Mouse (Mus musculus) embryonic facial prominence, embryonic 15.5 days (tissue): ENCODE results near the gene Celf2. TPM values are rescaled to one million over a fixed set of nuclear protein-coding genes. Genes with fewer than 3 reads are reported as not detected.
A peak's percentile ranks its signal among the peaks of the same experiment; 100 is the strongest.

ENCODE experiments used
- ATAC-seq: fragments of 200-750 bp; cut with Nextera tagmentation; 2 replicates; pipeline ENCODE4 v1.8.0; 2017; ENCODE audit warnings: low read depth, moderate TSS enrichment; ENCODE audit not compliant: insufficient number of reproducible peaks, low FRiP score, low TSS enrichment
- H3K27ac ChIP-seq: fragments of 300-500 bp; sonication (generic); replicated peaks from 2 replicates; pipeline ENCODE4 v1.5.1; 2015; ENCODE audit warnings: mild to moderate bottlenecking, inconsistent platforms
- H3K27me3 ChIP-seq: fragments of 300-500 bp; sonication (generic); 2 replicates; pipeline ENCODE4 v1.6.1; 2015; ENCODE audit warnings: inconsistent platforms
- H3K36me3 ChIP-seq: fragments of 300-500 bp; sonication (generic); 2 replicates; pipeline ENCODE4 v1.6.1; 2015; ENCODE audit warnings: mild to moderate bottlenecking, inconsistent platforms
- H3K4me1 ChIP-seq: fragments of 300-500 bp; sonication (generic); 2 replicates; pipeline ENCODE4 v1.6.1; 2015; ENCODE audit warnings: inconsistent platforms
- H3K4me2 ChIP-seq: fragments of 300-500 bp; sonication (generic); replicated peaks from 2 replicates; pipeline ENCODE4 v1.6.1; 2015; ENCODE audit warnings: mild to moderate bottlenecking, inconsistent platforms
- H3K4me3 ChIP-seq: fragments of 300-500 bp; sonication (generic); replicated peaks from 2 replicates; pipeline ENCODE4 v1.5.1; 2015; ENCODE audit warnings: mild to moderate bottlenecking, inconsistent platforms
- H3K9ac ChIP-seq: fragments of 300-500 bp; sonication (generic); 2 replicates; pipeline ENCODE4 v1.6.1; 2015; ENCODE audit warnings: inconsistent platforms
- H3K9me3 ChIP-seq: fragments of 300-500 bp; sonication (generic); replicated peaks from 2 replicates; pipeline ENCODE4 v1.6.1; 2016; ENCODE audit warnings: inconsistent platforms
- WGBS: fragments of 180-500 bp; shearing (Covaris S2); methylation state at CpG from one replicate; pipeline ENCODE4 v1.1.7; 2015; 5-methylcytosine and 5-hydroxymethylcytosine counted together
- polyA plus RNA-seq: library from polyadenylated mRNA; unstranded; fragments of >200 nt; fragmentation: Nextera tagmentation; extraction: Ambion mirVana; gene quantifications from 2 replicates; pipeline ENCODE4 v1.2.1, GENCODE M21; 2015

Celf2 gene
- polyA plus RNA-seq, 1 experiment from 2014 or later, result 59.7 TPM

GRCm38 (mm10) chr2:7080086-7080485 is 429.3 kb downstream of the Celf2 start:
- Histone ChIP-seq H3K9me3 (0 out of 2 replicates have a peak, but pooled peaks cover 6% of the 10 kb centered on the region), H3K27me3 (no peaks in the 10 kb centered on the region), H3K4me1 (peaks cover 20% of the 10 kb centered on the region), H3K27ac (no peak overlapping the region), H3K4me3 (no peak overlapping the region), H3K9ac (no peak overlapping the region), H3K36me3 (no peaks in the 10 kb centered on the region), H3K4me2 (no peak overlapping the region)
- ATAC-seq, result no peak
- WGBS, result 68% methylated on average over 7 of the region's 7 CpGs

- WGBS, result 79% methylated on average over 2 of the region's 2 CpGs
- Histone ChIP-seq H3K36me3 (no peaks in the 10 kb centered on the region), H3K27ac (no peak overlapping the region), H3K4me2 (no peak overlapping the region), H3K27me3 (no peaks in the 10 kb centered on the region), H3K4me1 (peaks cover 20% of the 10 kb centered on the region), H3K4me3 (no peak overlapping the region), H3K9me3 (0 out of 2 replicates have a peak, but pooled peaks cover 9% of the 10 kb centered on the region), H3K9ac (no peak overlapping the region)
- no peak for ATAC-seq
These were observed 430.0 kb downstream of the Celf2 start for GRCm38 (mm10) chr2:7079390-7079789.

- 62% methylated on average over 3 of the region's 3 CpGs for WGBS
- ATAC-seq, result no peak
- H3K27ac ChIP-seq, result no peak overlapping the region
- H3K9ac ChIP-seq, result no peak overlapping the region
- H3K36me3 ChIP-seq, result no peaks in the 10 kb centered on the region
- H3K4me1 ChIP-seq, result no peaks in the 10 kb centered on the region
- H3K9me3 ChIP-seq, result 0 out of 2 replicates have a peak, but pooled peaks cover 9% of the 10 kb centered on the region
- no peak overlapping the region for H3K4me3 ChIP-seq
- H3K4me2 ChIP-seq, result no peak overlapping the region
- H3K27me3 ChIP-seq, result no peaks in the 10 kb centered on the region
These were observed 435.6 kb downstream of the Celf2 start for GRCm38 (mm10) chr2:7073730-7074129.

- 66% methylated on average over 5 of the region's 5 CpGs for WGBS
- no peaks in the 10 kb centered on the region for H3K36me3 ChIP-seq
- H3K4me1 ChIP-seq, result no peaks in the 10 kb centered on the region
- 0 out of 2 replicates have a peak, but pooled peaks cover 9% of the 10 kb centered on the region for H3K9me3 ChIP-seq
- no peak overlapping the region for H3K4me2 ChIP-seq
- ATAC-seq, result no peak
- no peak overlapping the region for H3K9ac ChIP-seq
- H3K27me3 ChIP-seq, result no peaks in the 10 kb centered on the region
- H3K27ac ChIP-seq, result no peak overlapping the region
- H3K4me3 ChIP-seq, result no peak overlapping the region
These were observed 436.8 kb downstream of the Celf2 start for GRCm38 (mm10) chr2:7072344-7073265.

- H3K4me3 ChIP-seq, result no peak overlapping the region
- H3K9ac ChIP-seq, result no peak overlapping the region
- no peak for ATAC-seq
- no peaks in the 10 kb centered on the region for H3K27me3 ChIP-seq
- 63% methylated on average over 3 of the region's 3 CpGs for WGBS
- H3K4me2 ChIP-seq, result no peak overlapping the region
- H3K4me1 ChIP-seq, result no peaks in the 10 kb centered on the region
- no peaks in the 10 kb centered on the region for H3K9me3 ChIP-seq
- no peak overlapping the region for H3K27ac ChIP-seq
- no peaks in the 10 kb centered on the region for H3K36me3 ChIP-seq
These were observed 439.9 kb downstream of the Celf2 start for GRCm38 (mm10) chr2:7069458-7069857.

- Histone ChIP-seq H3K9ac (no peak overlapping the region), H3K4me1 (peaks cover 9% of the 10 kb centered on the region), H3K9me3 (no peaks in the 10 kb centered on the region), H3K4me2 (no peak overlapping the region), H3K27me3 (no peaks in the 10 kb centered on the region), H3K27ac (no peak overlapping the region), H3K36me3 (no peaks in the 10 kb centered on the region), H3K4me3 (no peak overlapping the region)
- ATAC-seq, result no peak
- WGBS, result 87% methylated on average over 6 of the region's 6 CpGs
These were observed 441.1 kb downstream of the Celf2 start for GRCm38 (mm10) chr2:7068281-7068680.

GRCm38 (mm10) chr2:7063574-7064192 is 445.7 kb downstream of the Celf2 start:
- H3K9me3 ChIP-seq, result no peaks in the 10 kb centered on the region
- H3K36me3 ChIP-seq, result no peaks in the 10 kb centered on the region
- WGBS, result 31% methylated on average over 12 of the region's 12 CpGs
- H3K4me1 ChIP-seq, result peaks cover 12% of the 10 kb centered on the region
- H3K27ac ChIP-seq, result no peak overlapping the region
- H3K4me2 ChIP-seq, result peak overlapping the region; percentile 19; the same call in 1 of the 2 replicates
- no peaks in the 10 kb centered on the region for H3K27me3 ChIP-seq
- H3K4me3 ChIP-seq, result no peak overlapping the region
- ATAC-seq, result no peak
- H3K9ac ChIP-seq, result no peak overlapping the region

GRCm38 (mm10) chr2:7060490-7061105 is 448.8 kb downstream of the Celf2 start:
- ATAC-seq, result no peak
- 57% methylated on average over 7 of the region's 7 CpGs for WGBS
- no peak overlapping the region for H3K4me3 ChIP-seq
- no peaks in the 10 kb centered on the region for H3K36me3 ChIP-seq
- H3K27ac ChIP-seq, result no peak overlapping the region
- H3K9me3 ChIP-seq, result no peaks in the 10 kb centered on the region
- no peaks in the 10 kb centered on the region for H3K27me3 ChIP-seq
- no peak overlapping the region for H3K4me2 ChIP-seq
- H3K4me1 ChIP-seq, result peaks cover 17% of the 10 kb centered on the region
- no peak overlapping the region for H3K9ac ChIP-seq

- Histone ChIP-seq H3K27ac (no peak overlapping the region), H3K4me1 (peaks cover 7% of the 10 kb centered on the region; the same call in 1 of the 2 replicates)
- ATAC-seq, result no peak
These were observed 453.0 kb downstream of the Celf2 start for GRCm38 (mm10) chr2:7056401-7056800.

GRCm38 (mm10) chr2:7055958-7056357 is 453.4 kb downstream of the Celf2 start:
- Histone ChIP-seq H3K27ac (no peak overlapping the region), H3K36me3 (no peaks in the 10 kb centered on the region), H3K4me1 (peaks cover 7% of the 10 kb centered on the region; the same call in 1 of the 2 replicates), H3K4me3 (no peak overlapping the region), H3K4me2 (no peak overlapping the region), H3K9ac (no peak overlapping the region), H3K9me3 (no peaks in the 10 kb centered on the region), H3K27me3 (no peaks in the 10 kb centered on the region)
- WGBS, result 52% methylated on average over 3 of the region's 3 CpGs
- ATAC-seq, result no peak

More at GRCm38 (mm10) chr2:7056401-7056800, 453.0 kb downstream of the Celf2 start:
- Histone ChIP-seq H3K9ac (no peak overlapping the region), H3K4me2 (no peak overlapping the region), H3K27me3 (no peaks in the 10 kb centered on the region), H3K9me3 (no peaks in the 10 kb centered on the region), H3K4me3 (no peak overlapping the region), H3K36me3 (no peaks in the 10 kb centered on the region)
- 54% methylated on average over 4 of the region's 4 CpGs for WGBS

DNA sequence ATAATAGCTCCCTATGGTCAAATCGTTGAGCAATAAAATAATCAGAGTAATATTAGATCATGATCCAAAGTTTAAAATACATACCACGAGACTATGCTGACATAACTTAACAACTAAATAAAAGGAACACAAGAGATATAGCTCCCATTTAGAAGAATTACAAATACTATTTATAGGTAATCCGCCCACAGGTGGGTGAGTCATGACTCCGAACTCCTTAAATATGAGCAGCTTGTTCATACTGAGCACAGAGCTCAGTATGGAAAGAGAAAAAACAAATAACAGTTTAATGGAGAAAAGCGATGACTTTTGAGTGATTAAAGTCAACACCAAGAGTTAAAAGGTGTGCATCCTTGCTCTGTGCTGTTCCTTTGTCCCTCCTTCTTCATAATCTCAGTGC is 458.3 kb downstream of the Celf2 start:
- Histone ChIP-seq H3K27me3 (no peaks in the 10 kb centered on the region), H3K9me3 (no peaks in the 10 kb centered on the region), H3K27ac (no peak overlapping the region), H3K4me1 (peaks cover 5% of the 10 kb centered on the region; the same call in 1 of the 2 replicates), H3K4me2 (no peak overlapping the region), H3K36me3 (no peaks in the 10 kb centered on the region), H3K9ac (no peak overlapping the region), H3K4me3 (no peak overlapping the region)
- no peak for ATAC-seq
- 88% methylated on average over 5 of the region's 5 CpGs for WGBS
